Mouse (Mus musculus): ENCODE results near the gene Sipa1l3.
A peak's percentile ranks its signal among the peaks of the same experiment; 100 is the strongest.

Gene Sipa1l3

GRCm38 (mm10) chr7:29518421-29519210 is at the start of gene Sipa1l3:
Sipa1l3 (minus strand) TSS chr7:29518641.
- peak; percentile 97 to 99 for DNase-seq

DNA sequence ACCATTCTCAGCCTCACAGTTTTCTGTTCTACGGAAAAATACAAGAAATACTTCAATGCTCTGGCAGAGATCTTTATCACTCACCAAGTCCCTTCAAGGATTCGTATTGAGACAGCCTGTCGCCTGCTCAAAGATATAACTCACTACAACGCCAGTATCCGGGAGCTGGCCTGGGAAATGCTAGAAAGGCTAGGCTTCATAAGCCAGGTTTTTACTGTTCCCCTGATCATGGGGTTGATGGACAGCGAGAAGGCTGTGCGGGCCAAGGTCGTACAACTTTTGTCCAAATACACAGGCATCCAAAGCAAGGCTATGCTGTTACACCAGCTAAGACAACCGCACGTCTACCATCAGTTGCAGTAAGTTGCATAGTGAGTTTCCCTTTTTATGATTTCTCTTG is 44.6 kb upstream of the Sipa1l3 start:
- no peak for DNase-seq

DNA sequence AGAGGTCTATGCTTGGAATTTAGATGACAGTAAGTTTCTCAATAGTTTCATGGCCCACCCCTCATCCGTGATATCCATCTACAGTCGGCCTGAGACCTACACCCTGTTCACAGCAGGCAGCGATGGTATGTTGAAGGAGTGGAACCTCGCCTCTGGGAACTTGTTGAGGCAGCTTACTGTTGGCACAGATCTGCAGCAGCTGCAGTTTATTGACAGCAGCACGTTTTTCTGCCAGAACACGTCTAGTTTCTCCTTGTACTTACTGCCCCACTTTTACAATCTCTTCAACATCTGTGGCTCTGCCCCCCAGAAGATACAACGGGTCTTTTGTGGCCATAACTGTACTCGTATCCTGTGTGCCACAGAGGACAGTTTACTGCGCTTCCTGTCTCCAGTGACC is 42.6 kb upstream of the Sipa1l3 start:
- DNase-seq, result no peak

GRCm38 (mm10) chr7:29559290-29559689 is 40.8 kb upstream of the Sipa1l3 start:
- DNase-seq, result no peak

GRCm38 (mm10) chr7:29558744-29559143 is 40.3 kb upstream of the Sipa1l3 start:
- no peak for DNase-seq

- no peak for DNase-seq
These were observed 37.8 kb upstream of the Sipa1l3 start for GRCm38 (mm10) chr7:29556283-29556682.

DNA sequence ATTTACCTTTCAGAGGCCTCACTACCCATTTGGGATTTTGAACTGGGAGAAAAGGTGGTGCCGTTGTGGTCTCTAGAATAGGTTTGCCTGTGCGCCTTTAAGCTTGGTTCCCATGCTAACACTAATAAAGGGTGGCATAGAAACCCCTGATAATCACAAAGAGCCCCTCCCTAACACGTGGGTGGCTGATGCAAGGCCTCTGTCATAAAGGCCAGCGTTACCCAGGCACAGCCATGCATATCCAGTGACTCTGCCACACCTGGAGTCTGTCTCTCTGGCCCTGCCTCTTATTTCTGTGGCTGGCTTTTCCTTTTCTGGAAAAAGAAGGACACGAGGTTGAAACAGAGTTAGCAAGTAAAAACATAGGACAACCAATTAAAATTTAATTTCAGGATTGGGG is 37.1 kb upstream of the Sipa1l3 start:
- no peak for DNase-seq

DNA sequence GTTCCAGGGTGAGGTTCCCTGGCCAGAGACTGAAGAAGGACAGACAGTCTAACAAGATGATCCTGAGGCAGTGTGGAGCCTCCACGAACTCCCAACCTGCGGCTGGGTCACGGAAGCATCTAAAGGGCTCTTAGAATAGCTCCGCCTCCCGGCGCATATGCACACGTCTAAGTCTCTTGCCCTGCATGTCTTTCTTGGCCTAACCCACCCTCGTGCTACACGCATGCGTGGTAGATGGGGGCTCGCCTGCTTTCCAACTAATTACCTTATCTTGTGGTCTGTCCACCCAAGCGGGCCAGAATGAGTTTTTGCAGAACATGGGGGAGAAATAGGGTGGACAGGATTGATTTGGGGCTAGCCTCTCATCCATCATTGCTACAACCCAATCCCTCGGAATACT is 36.6 kb upstream of the Sipa1l3 start:
- DNase-seq, result no peak

DNA sequence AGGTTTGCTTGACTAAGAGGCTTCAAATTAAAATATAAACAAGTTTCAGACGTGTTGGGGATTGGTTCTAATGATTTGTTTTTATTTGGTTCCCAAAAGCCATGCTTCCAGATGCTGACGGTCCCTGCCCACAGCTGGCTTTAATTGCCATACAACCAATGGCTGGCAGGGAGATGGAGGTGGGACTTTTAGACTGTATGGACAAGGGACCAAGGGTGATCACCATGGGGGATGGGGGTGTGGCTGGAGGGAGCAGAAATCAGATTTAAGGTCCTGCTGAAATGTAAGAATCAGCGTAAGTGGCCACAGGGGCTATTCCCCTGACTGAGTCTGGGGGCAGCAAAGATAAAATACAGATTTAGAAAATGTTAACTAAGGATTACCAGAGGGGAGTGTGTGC is 32.2 kb upstream of the Sipa1l3 start:
- DNase-seq, result no peak

DNA sequence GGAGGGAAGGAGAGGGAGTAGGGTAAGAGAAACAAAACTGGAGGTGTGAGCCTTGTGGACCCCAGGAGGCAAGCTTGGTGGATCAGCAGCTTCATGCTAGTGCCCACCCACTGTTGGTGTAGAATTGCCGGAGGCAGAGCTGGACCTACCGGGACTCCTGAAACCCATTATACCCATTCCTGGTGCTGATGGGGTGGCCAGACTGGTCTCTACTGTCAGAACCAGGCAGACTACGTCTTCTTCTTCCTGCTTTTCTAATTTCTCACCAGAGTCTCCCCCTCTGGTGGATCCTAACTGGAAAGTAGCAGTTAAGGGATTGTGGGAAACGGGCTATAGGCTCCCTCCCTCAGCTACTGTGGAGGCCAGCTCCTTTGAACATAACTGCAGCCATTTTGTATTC is 23.2 kb upstream of the Sipa1l3 start:
- DNase-seq, result no peak

DNA sequence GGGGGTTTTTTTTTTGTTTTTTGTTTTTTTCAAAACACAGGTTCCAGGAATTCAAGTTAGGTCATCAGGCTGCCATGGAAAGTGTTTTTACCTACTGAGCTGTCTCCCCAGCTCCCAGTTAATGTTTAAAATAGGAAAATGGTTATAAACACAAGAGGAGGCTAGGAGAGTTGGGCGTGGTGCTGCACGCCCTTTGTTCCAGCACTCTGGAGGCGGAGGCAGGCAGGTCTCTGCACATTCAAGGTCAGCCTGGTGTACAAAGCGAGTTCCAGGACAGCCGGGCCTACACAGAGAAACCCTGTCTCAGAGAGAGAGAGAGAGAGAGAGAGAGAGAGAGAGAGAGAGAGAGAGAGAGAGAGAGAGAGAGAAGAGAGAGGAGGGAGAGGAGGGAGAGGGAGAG is 22.7 kb upstream of the Sipa1l3 start:
- DNase-seq, result no peak

DNA sequence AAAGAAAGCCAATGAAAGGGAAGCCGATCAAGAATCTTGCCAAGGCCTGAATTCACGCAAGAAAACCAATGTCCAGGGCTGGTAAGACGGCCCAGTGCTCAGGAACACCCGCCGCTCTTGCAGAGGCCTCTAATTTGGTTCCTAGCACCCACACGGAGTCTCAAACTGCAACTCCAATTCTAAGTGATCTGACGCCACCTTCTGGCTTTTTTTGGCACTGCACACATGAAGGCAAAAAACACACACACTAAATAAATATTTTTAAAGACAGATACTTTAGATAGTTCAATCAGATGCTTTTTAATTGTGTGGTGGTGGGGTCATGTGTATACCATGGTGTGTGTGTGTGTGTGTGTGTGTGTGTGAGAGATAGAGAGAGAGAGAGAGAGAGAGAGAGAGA is 22.2 kb upstream of the Sipa1l3 start:
- DNase-seq, result no peak

- DNase-seq, result peak; percentile 84 to 87
These were observed 5.3 kb upstream of the Sipa1l3 start for GRCm38 (mm10) chr7:29523700-29524099.

DNA sequence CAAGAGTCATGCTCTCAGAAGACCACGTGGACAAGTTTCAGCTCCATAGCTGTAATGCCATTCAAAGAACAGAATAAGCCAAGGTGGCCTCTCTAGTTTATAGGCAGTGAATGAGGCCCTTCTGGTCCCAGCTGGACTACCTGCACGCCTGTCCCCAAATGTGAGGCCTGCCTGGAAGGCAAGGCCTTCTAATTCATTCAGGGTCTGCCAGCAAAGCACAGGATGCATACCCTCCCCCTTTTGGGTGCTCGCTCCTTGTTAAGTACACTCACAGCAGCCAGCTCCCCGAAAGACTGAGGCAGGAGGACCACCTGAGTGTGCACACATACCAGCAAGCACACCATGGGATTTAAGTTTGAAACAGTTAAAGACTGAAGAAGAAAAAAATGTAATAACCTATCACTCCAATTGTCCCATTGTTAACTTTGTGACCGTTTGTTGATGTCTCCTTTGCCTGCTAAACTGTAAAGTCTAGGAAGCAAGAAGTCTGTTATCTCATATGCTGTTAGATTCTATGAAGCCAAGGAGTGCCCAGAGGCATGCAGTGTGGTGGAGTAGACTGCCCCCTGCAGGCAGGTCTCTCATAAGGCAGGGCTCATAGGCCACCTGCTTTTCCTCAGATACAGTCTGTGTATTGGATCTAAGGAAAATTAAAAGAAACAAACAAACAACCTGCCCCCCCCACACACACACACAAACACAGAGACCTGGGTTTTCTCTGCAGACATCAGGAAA is 3.6 kb upstream of the Sipa1l3 start:
- peak; percentile 86 to 90 for DNase-seq

GRCm38 (mm10) chr7:29521365-29521764 is 2.9 kb upstream of the Sipa1l3 start:
- no peak for DNase-seq

- no peak for DNase-seq
These were observed 2.4 kb upstream of the Sipa1l3 start for GRCm38 (mm10) chr7:29520794-29521193.

DNA sequence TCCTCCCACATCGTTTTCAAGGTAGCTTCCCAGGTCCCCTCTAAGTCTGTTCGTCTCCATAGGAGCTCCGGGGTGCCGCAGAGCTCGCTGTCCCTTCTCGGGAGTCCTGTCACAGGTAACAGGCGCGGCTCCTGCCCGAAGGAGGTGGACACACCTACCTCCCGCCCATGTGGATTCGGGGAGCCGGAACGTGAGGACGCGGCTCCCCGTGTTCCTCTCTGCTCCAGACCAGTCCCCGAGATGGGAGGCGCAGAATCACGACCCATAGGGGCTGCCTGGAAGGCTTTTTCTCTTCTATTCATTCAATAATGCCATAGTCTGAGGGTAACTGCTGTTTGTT is 740 bp upstream of the Sipa1l3 start:
- no peak for DNase-seq

DNA sequence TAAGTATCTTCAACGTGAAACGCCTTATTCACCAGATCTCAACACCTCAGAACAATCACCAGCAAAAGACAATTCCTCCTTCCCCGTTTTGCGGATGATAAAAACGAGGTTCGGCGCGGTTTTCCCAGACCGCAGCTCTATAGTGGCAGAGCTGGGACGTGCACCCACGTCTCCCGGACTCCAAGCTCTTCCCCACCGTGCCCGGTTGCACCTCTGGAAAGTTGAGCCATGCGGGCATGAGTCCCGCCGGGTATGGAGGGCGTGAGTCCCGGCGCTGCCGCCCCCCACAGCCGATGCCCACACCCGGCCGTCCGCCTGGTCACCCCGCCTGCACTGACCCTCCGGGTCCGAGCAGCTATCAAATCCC is 404 bp downstream of the Sipa1l3 start:
- DNase-seq, result no peak

DNA sequence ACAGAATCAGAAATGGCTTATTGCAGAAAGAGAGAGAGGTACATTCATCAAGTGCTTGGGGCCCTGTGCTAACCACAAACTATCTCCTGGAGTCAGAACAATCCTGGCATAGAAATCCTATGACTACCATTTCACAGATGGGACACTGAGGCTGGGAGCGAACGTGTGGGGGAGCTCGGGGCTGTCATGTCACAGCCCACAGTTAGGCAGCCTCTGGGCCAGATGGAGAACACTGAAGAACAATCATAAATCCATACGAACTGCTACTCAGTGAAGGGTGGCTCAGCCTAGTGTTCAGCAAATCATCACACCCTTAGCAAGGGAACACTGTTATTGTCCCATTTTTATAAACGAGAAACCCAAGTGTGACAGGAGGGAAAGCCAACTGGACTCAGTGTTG is 1.3 kb downstream of the Sipa1l3 start:
- peak in 1 of 2 experiments; percentile 10 for DNase-seq

DNA sequence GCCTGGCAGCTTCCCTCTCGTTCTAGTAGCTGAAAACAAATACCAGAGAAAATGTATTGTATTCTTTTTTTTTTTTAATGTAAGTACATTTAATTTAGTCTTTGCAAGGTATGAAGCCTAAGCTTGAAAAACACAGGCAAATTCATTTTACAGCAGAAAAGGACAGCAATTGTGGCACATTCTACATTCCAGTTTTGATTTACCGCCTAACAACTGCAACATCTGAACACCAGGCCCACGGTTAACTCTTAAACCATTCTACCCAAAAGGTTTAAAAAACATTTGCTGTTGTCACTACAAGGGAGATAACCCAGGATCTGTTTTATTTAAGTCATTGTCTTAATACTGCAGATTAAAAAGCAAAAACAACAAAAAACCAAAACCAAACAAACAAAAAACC is 2.8 kb downstream of the Sipa1l3 start:
- DNase-seq, result no peak

DNA sequence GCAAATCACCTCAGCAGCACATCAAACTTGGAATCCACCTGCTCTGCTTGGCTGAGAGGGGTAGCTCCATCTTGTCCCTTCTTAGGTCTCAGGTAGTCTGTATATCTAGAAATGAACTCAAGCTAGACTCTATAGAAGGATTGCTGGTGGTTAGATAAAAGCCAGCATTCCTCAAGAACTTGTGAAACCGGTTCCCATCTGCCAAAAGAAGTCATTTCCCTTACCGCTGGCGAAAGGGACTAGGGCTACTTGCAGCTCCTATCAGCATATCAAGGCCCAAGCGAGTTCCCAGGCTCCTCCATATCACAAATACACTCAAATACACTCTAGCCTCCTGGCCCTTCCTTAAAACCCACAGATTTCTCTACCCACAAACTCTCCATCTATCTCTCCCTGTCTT is 5.7 kb downstream of the Sipa1l3 start:
- DNase-seq, result peak in 1 of 2 experiments; percentile 3

DNA sequence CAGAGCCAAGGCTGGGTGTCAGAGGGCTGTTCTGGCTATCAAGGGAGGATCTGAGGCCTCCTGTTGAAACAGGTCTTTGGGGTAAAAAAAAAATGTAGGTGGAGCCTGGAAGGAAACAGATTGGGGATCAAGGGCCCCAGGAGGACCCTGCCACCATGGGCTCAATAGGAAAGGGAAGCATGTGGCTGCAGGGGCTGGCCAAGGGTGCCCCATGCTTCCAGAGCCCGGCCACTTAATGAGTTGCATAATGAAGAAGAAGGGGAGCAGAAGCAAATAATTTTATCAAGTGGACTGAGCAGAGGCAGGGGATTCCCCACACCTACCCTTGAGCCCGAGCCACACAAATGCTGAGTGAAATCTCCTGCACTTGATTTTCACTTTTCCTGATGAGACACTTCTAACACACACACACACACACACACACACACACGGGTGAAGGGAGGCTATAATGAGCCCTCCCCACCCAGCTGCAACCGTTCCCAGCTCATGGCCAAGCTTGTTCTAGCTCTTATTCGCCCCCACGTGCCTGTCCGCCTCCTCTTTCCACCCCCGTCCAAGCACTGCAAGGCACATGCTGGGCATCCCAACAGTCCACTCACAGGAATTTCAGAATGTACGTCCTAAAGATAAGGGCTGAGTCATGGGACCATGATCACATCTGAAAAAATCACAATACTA is 6.7 kb downstream of the Sipa1l3 start:
- DNase-seq, result no peak

- no peak for DNase-seq
These were observed 9.9 kb downstream of the Sipa1l3 start for GRCm38 (mm10) chr7:29508522-29508921.
